Mouse (Mus musculus): Measurements from ENCODE around the gene Ift88.

GRCm38 (mm10) chr14:57424212-57424561 is 325 bp downstream of the Ift88 start:
- no peak for TF ChIP-seq CTCF (IDR thresholded peaks at IDR 0.05; ENCODE audit: low read depth)
- no peak for TF ChIP-seq EP300 (IDR thresholded peaks at IDR 0.05; ENCODE audit: low read depth)
